Mouse (Mus musculus) forebrain, embryonic 12.5 days (tissue): ENCODE data around the gene Zfp667. TPM values are rescaled to one million over a fixed set of nuclear protein-coding genes. Genes with fewer than 3 reads are reported as not detected.
A peak's percentile ranks its signal among the peaks of the same experiment; 100 is the strongest.
"Not testable (repeated sequence)": the region's sequence is repeated elsewhere in the genome, so short reads cannot be mapped to it uniquely, and the experiment has no call there.

Experiments
- ATAC-seq: fragments of 200-750 bp; cut with Nextera tagmentation; 2 replicates; pipeline ENCODE4 v1.8.0; 2017; ENCODE audit warnings: moderate TSS enrichment; ENCODE audit not compliant: low FRiP score
- H3K27ac ChIP-seq: fragments of 300-500 bp; sonication (generic); 2 replicates; pipeline ENCODE4 v1.5.1; 2016; ENCODE audit warnings: mild to moderate bottlenecking
- H3K27me3 ChIP-seq: fragments of 300-500 bp; sonication (generic); 2 replicates; pipeline ENCODE4 v1.6.1; 2016; ENCODE audit warnings: mild to moderate bottlenecking
- H3K36me3 ChIP-seq: fragments of 300-500 bp; sonication (generic); replicated peaks from 2 replicates; pipeline ENCODE4 v1.6.1; 2016; ENCODE audit warnings: mild to moderate bottlenecking
- H3K4me1 ChIP-seq: fragments of 300-500 bp; sonication (generic); 2 replicates; pipeline ENCODE4 v1.6.1; 2016
- H3K4me2 ChIP-seq: fragments of 300-500 bp; sonication (generic); 2 replicates; pipeline ENCODE4 v1.6.1; 2016; ENCODE audit warnings: mild to moderate bottlenecking, moderate library complexity
- H3K4me3 ChIP-seq: fragments of 300-500 bp; sonication (generic); replicated peaks from 2 replicates; pipeline ENCODE4 v1.5.1; 2016; ENCODE audit warnings: mild to moderate bottlenecking
- H3K9ac ChIP-seq: fragments of 300-500 bp; sonication (generic); 2 replicates; pipeline ENCODE4 v1.6.1; 2016; ENCODE audit warnings: mild to moderate bottlenecking
- H3K9me3 ChIP-seq: fragments of 300-500 bp; sonication (generic); 2 replicates; pipeline ENCODE4 v1.6.1; 2016
- WGBS: fragments of 180-500 bp; shearing (Covaris S2); methylation state at CpG from one replicate; pipeline ENCODE4 v1.1.7; 2016; 5-methylcytosine and 5-hydroxymethylcytosine counted together
- polyA plus RNA-seq: library from polyadenylated mRNA; unstranded; fragments of >200 nt; fragmentation: Nextera tagmentation; extraction: Ambion mirVana; gene quantifications from 2 replicates; pipeline ENCODE4 v1.2.1, GENCODE M21; 2016

Zfp667 gene
- 14.0 and 15.8 TPM in 2 replicates for polyA plus RNA-seq

DNA sequence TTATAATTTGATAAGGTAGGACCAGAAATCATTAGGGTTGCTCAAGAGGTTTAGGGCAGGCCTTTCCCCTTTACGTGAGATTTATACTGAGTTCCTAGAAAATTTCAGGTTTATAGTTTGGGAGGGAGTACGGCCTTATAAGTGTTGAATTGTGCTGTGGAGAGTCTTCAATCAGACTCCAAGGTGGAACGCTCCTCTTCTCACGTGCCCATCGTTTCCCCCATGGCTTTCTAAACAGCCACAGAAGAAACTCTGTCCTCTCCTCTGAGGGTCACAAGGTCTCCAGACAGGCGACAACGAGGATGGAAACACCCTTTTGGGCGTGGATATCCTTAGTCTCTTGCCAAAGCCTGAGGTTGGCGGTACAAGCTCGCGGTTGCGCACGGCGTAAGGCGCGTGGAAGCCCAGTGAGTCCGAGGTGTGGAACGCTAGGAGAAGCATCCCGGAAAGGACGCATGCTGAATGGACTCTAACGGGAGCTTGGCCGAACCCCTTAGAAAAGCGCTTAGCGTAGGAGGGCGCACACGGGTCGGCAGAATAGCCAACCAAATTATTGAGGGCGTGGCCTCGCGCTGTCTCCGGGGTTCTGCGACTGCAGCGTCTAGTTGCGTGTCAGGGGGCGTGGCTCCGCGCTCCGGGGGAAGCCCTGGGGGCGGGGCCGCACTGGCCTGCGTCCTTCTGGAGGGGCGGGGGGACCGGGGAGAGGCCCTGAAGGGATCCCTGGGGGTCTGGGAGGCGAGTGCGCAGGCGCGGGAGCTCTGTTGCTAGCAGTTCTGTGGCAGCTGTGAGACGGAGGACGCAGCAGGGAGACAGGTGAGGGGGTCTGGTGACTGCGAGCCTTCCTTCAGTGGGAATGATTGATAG, at the start of gene Zfp667:
Gene Zfp667, plus strand, starts transcription at position 738 of the 864 bp plus-strand sequence.
- peak within 1 kb of the TSS; percentile 48 for H3K4me3 ChIP-seq
- no peaks in the 10 kb centered on the region for H3K27me3 ChIP-seq
- WGBS, result 3% methylated on average over 50 of the region's 50 CpGs
- peak within 1 kb of the TSS; percentile 75 for H3K4me2 ChIP-seq
- peak within 1 kb of the TSS; percentile 59 for H3K9ac ChIP-seq
- H3K27ac ChIP-seq, result peak within 1 kb of the TSS; percentile 77
- H3K36me3 ChIP-seq, result 0 out of 2 replicates have a peak, but pooled peaks cover 3% of the 10 kb centered on the region
- H3K4me1 ChIP-seq, result peaks cover 13% of the 10 kb centered on the region
- peak; percentile 82 for ATAC-seq
- no peaks in the 10 kb centered on the region for H3K9me3 ChIP-seq

DNA sequence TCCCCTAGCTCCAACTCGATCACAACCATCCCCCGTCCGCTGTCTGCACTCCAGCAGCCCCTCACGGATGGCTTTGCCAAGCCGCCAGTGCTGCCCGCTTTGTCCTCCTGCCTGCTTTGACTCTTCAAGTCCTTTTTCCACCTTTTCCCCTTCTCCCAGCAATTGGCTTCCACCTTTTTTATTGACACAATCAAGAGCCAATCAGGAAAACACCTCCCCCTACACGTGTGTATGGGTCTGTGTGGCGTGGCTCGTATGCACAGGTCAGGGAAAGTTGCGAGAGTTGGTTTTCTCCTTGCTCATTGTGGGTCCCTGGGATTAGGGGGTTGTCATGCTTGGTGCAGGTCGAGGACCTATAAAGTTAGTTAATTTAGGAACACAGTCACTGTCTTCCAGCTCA, 46.6 kb upstream of the Zfp667 start:
- Histone ChIP-seq H3K27me3 (no peaks in the 10 kb centered on the region), H3K4me3 (no peak overlapping the region), H3K4me2 (no peak overlapping the region), H3K27ac (no peak overlapping the region), H3K36me3 (no peaks in the 10 kb centered on the region), H3K4me1 (no peaks in the 10 kb centered on the region), H3K9ac (no peak overlapping the region), H3K9me3 (no peaks in the 10 kb centered on the region)
- ATAC-seq, result no peak
- 54% methylated on average over 11 of the region's 11 CpGs for WGBS

DNA sequence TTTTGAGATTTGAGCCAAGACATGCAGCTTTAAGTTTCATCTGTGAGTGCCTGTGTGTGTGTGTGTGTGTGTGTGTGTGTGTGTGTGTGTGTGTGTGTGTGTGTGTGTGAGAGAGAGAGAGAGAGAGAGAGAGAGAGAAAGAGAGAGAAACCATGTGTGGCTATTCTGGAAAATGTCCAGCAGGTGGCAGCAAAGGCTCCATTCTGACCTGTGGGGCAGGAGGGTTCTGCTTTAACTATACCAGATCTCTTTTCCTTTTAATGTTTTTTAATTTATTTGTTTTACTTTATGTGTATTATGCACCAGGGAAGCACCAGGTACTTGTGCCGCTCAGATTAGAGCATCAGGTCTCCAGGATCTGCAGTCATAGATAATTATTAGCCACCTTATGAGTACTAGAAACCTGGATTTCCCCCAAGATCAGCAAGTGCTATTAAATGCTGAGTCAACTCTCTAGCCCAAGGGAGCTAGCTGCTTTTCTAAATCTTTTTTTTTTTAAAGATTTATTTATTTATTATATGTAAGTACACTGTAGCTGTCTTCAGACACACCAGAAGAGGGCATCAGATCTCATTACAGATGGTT, 45.4 kb upstream of the Zfp667 start:
- H3K36me3 ChIP-seq, H3K9ac ChIP-seq, H3K4me3 ChIP-seq, H3K4me2 ChIP-seq, H3K4me1 ChIP-seq, H3K9me3 ChIP-seq, H3K27me3 ChIP-seq, ATAC-seq, H3K27ac ChIP-seq: not testable (repeated sequence)
- 20% methylated on average over 1 of the region's 1 CpGs for WGBS

DNA sequence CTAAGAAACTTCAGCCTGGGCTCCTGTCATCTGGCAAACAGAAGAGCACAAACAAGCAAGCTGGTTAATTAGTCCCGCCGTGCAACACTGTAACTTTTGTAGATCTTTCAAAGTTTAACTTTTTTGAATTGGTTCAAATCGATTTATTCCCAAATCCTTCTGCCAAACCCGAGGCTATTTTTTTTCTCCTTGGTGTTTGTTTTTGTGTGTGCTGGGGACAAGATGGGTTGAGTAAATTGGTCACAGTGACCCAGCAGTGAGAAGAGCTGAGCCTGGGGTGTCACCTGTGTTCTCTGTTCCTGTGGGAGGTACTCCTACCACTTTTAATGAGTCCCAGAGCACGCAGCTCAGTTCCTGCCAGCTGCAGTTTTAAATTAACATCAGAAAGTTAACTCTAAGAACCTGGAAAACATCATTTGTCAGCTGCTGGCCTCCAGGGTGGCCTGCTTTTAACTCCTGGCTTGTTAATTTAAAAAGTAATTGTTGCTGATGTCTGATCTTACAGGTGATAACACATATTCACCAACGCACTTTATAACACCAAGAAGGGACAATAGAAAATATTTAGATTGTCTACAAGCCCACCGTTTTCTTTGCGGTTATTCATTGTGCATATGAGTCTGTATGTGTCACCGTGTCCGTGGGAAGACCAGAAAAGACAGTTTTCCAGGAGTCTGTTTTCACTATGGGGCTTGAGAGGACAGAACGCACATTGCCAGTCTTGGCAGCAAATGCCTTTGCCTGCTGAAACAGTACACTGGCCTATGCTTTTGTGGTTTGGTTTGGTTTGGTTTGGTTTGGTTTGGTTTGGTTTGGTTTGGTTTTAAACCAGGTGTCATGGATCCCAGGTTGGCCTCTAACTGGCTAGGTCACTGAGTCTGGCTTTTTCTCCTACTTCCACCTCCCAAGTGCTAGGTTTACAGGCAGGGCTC, 41.8 kb upstream of the Zfp667 start:
- Histone ChIP-seq H3K4me3 (no peak overlapping the region), H3K9me3 (no peaks in the 10 kb centered on the region), H3K4me2 (no peak overlapping the region), H3K4me1 (no peaks in the 10 kb centered on the region), H3K27me3 (no peaks in the 10 kb centered on the region), H3K36me3 (no peaks in the 10 kb centered on the region), H3K9ac (no peak overlapping the region), H3K27ac (no peak overlapping the region)
- ATAC-seq, result no peak
- WGBS, result 58% methylated on average over 11 of the region's 11 CpGs

DNA sequence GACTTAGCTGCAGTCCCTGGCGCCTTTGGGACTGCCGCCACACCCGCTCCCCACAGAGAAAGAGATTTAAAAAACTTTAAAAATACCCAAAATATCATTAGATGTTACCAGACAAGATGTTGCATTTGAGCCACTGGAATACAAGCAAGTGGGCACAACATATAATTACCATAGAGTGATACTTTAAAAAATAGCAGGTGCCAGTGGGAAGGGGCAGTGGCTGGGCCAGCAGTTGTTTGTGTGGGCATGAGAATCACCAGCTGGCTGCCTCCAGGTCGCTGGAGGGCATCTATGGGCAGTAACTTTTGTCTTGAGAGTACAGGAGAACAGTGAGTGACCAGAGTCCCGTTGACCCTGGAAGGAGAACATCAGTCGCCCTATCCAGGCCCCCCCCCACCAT, 34.0 kb upstream of the Zfp667 start, which contains the start of gene Epp13:
Gene Epp13, plus strand, starts transcription at position 301 of the 400 bp plus-strand sequence.
- 81% methylated on average over 6 of the region's 6 CpGs for WGBS
- no peak for ATAC-seq
- no peaks in the 10 kb centered on the region for H3K9me3 ChIP-seq

DNA sequence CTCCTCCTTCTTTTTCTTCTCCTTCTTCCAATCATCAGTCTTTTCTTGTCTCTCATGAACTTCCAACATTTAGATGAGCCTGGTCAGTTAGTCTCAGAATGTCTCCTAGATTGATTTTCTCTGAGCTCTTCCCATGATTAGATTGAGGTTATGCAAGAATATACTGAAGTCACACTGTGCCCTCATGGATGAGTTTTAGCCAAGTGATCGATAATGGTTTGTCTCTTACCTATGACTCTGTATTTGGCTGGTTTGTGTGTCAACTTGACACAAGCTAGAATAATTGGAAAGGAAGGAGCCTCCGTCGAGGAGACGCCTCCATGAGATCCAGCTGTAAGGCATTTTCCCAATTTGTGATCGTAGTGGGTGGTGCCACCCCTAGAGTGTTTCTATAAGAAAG, 31.9 kb upstream of the Zfp667 start:
- H3K4me2 ChIP-seq, result no peak overlapping the region
- H3K4me3 ChIP-seq, result no peak overlapping the region
- 93% methylated on average over 5 of the region's 5 CpGs for WGBS
- no peaks in the 10 kb centered on the region for H3K9me3 ChIP-seq
- H3K9ac ChIP-seq, result no peak overlapping the region
- H3K4me1 ChIP-seq, result no peaks in the 10 kb centered on the region
- H3K27me3 ChIP-seq, result no peaks in the 10 kb centered on the region
- no peaks in the 10 kb centered on the region for H3K36me3 ChIP-seq
- ATAC-seq, result no peak
- no peak overlapping the region for H3K27ac ChIP-seq

More for the DNA sequence above, 34.0 kb upstream of the Zfp667 start, which contains the start of gene Epp13:
- H3K36me3 ChIP-seq, result no peaks in the 10 kb centered on the region
- H3K4me1 ChIP-seq, result no peaks in the 10 kb centered on the region
- no peaks in the 10 kb centered on the region for H3K27me3 ChIP-seq
- H3K4me3 ChIP-seq, result no peak within 1 kb of the TSS
- no peak within 1 kb of the TSS for H3K9ac ChIP-seq
- H3K27ac ChIP-seq, result no peak within 1 kb of the TSS
- no peak within 1 kb of the TSS for H3K4me2 ChIP-seq

DNA sequence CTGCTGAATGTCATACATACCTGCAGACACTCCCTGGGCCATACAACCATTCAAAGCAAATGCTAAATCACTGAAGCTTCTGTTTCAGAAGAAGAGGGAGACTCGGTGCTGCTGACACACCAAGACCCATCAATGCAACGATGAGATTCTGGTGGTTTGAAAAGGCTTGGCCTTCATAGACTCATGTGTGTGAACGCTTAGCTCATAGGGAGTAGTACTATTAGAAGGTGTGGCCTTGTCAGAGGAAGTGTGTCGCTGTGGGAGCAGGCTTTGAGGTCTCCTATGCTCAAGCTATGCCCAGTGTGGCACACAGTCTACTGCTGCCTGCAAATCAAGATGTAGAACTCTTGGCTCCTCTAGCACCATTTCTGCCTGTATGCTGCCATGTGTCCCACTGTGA, 29.0 kb upstream of the Zfp667 start:
- no peak overlapping the region for H3K27ac ChIP-seq
- no peak for ATAC-seq
- WGBS, result 78% methylated on average over 4 of the region's 4 CpGs
- no peaks in the 10 kb centered on the region for H3K36me3 ChIP-seq
- no peaks in the 10 kb centered on the region for H3K9me3 ChIP-seq
- H3K4me1 ChIP-seq, result no peaks in the 10 kb centered on the region
- H3K4me2 ChIP-seq, result no peak overlapping the region
- H3K9ac ChIP-seq, result no peak overlapping the region
- no peaks in the 10 kb centered on the region for H3K27me3 ChIP-seq
- no peak overlapping the region for H3K4me3 ChIP-seq

DNA sequence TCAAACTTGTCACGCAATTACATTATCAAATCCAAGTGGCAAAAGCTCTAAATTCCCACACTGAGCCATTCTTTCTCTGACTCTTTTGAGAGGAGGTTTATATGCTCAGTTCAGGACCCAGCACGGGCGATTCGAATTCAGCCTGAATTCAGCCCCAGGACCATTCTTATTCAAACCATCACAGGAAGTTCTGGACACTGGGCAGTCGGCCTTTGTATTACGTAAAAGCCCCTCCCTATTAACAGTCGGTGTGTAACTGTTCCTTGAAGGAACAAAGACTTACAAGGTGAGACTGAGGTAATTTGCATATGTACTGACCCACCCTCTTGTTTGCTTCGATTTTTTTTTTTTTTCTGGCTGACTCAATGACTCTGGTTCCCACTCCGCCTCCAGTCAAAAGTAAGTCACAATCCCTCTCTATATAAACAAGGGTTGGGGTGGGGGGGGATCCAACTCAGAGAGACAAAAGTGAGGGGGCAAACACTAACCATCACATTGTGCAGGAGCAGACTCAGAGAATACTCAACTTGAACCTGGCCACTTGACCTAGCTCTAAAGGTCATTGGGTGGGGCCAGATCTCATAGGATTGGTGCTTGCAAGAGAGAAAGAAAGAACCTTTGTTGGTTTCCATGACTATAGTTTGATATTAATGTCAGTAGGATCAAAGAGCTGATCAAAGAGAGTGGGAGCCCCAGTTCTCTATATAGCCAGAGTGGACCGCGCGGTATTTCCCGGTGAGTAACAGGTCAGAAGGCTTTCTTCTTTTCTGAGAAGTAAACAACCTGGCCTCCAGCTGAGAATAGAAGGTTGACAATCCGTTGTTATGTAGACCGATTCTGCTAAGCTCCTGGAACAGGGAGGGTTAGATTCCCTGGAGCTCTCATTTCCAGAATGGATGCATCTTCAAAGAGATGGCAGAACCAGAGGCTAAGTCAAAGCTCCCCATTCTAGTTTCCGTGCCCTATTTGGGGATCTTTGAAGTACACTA, 27.9 kb upstream of the Zfp667 start:
- no peak for ATAC-seq
- Histone ChIP-seq H3K27me3 (no peaks in the 10 kb centered on the region), H3K36me3 (no peaks in the 10 kb centered on the region), H3K27ac (no peak overlapping the region), H3K9me3 (no peaks in the 10 kb centered on the region), H3K4me3 (no peak overlapping the region), H3K9ac (no peak overlapping the region), H3K4me2 (no peak overlapping the region), H3K4me1 (no peaks in the 10 kb centered on the region)
- WGBS, result 34% methylated on average over 16 of the region's 16 CpGs

DNA sequence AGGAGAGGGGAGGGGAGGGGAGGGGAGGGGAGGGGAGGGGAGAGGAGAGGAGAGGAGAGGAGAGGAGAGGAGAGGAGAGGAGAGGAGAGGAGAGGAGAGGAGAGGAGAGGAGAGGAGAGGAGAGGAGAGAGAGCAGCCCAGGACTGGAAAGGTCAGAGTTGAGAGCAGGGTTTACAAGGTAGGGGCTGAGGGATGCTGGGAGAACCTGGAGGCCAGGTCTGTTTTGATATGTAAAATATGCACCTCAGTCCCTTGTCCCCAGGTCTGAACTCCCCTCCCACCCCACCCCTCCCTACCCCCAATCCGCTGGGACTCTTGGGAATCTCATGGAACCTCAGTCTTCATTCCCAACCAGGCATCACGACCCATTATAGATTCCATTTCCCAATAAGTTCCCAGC, 26.4 kb upstream of the Zfp667 start:
- H3K9me3 ChIP-seq, H3K27ac ChIP-seq, H3K27me3 ChIP-seq, H3K4me2 ChIP-seq, H3K9ac ChIP-seq, ATAC-seq, H3K36me3 ChIP-seq, H3K4me1 ChIP-seq, H3K4me3 ChIP-seq: not testable (repeated sequence)
- WGBS, result 54% methylated on average over 2 of the region's 2 CpGs

DNA sequence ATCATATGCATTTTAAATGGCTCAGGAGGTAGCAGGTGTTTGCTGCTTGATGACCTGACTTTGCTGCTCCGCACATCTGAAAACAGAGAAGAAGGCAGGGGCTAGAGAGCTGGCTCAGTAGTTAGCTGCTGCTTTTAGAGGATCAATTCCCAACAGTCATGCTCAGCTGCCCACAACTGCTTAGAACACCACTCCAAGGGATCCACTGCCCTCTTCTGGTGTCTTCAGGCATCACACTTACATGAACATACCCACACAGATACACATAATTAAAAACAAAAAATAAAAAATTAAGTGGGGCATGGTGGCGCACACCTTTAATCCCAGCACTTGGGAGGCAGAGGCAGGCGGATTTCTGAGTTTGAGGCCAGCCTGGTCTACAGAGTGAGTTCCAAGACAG, 24.3 kb upstream of the Zfp667 start:
- H3K36me3 ChIP-seq, result no peaks in the 10 kb centered on the region
- 83% methylated on average over 3 of the region's 3 CpGs for WGBS

DNA sequence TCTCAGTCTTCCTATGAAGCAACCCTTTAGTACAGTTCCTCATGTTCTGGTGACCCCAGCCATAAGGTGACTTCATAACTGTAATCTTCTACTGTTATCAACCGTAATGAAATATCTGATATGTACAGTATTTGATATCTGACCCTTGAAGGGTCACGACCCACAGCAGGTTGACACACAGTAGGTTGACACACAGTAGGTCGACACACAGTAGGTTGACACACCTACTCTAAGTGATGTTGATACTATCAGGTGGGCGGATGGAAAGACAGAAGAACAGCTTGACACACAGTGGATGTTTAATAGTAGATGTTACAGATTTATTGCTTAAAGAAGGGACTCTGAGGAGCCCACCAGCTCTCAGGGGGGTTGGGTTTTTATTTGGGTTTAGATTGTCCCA, 23.4 kb upstream of the Zfp667 start:
- ATAC-seq, result no peak
- 85% methylated on average over 4 of the region's 4 CpGs for WGBS
- Histone ChIP-seq H3K27ac (no peak overlapping the region), H3K4me2 (no peak overlapping the region), H3K4me3 (no peak overlapping the region), H3K9me3 (no peaks in the 10 kb centered on the region), H3K27me3 (no peaks in the 10 kb centered on the region), H3K9ac (no peak overlapping the region), H3K4me1 (no peaks in the 10 kb centered on the region), H3K36me3 (no peaks in the 10 kb centered on the region)

More for the DNA sequence above, 24.3 kb upstream of the Zfp667 start:
- H3K27ac ChIP-seq, result no peak overlapping the region
- no peak overlapping the region for H3K4me3 ChIP-seq
- no peak overlapping the region for H3K9ac ChIP-seq
- no peak overlapping the region for H3K4me2 ChIP-seq
- H3K4me1 ChIP-seq, result no peaks in the 10 kb centered on the region
- H3K27me3 ChIP-seq, result no peaks in the 10 kb centered on the region
- H3K9me3 ChIP-seq, result no peaks in the 10 kb centered on the region
- ATAC-seq, result no peak
